Mouse (Mus musculus): ENCODE data around the gene Bend7. TPM values are rescaled to one million over a fixed set of nuclear protein-coding genes. Genes with fewer than 3 reads are reported as not detected.

Gene Bend7
- polyA plus RNA-seq, 1 experiment from 2014 or later, result 1.4 TPM

DNA sequence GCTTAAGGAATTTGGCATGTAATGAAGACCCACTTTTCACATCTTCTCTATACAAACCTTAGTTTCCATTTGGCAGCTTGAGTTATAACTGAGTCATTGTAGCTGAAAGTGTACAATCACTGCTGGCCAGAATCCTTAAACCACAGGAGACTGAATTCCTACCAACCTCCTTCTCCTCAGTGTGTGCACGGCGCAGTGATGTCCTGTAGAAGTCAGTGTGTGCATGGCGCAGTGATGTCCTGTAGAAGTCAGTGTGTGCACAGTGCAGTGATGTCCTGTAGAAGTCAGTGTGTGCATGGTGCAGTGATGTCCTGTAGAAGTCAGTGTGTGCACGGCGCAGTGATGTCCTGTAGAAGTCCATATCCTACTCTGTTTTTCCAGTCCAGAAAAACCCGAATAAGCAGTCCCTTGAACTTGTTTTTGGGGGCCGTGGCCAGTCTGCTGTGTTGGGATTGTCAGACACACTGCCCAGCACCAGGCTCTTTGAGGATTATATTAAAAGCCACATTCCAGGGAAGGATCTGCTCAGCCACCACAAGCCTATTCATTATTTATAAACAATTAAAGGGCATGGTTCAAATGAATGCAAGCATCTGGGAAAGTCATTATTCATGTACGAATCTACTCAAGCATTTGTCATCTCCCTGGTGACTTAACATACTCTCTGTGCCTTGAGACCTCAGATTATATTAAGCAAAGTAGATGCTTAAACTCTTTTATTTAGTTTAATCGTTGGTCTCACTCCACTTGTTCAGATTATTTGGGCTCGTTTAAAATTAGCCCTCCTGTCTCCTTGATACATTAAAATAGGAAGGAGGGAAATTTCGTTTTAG lies 65.4 kb downstream of the Bend7 start:
- Histone ChIP-seq H3K4me3 (replicated peaks) (no peak overlapping the region), H3K36me3 (replicated peaks) (no peaks in the 10 kb centered on the region), H3K9me3 (replicated peaks) (no peaks in the 10 kb centered on the region), H3K4me1 (replicated peaks) (no peaks in the 10 kb centered on the region), H3K4me2 (no peak overlapping the region), H3K9ac (no peak overlapping the region), H3K27me3 (no peaks in the 10 kb centered on the region), H3K27ac (replicated peaks) (no peak overlapping the region)
- ATAC-seq (ENCODE audit: insufficient read depth), result no peak
- 66% methylated on average over 11 of the region's 11 CpGs for WGBS (ENCODE audit: insufficient replicate concordance)

DNA sequence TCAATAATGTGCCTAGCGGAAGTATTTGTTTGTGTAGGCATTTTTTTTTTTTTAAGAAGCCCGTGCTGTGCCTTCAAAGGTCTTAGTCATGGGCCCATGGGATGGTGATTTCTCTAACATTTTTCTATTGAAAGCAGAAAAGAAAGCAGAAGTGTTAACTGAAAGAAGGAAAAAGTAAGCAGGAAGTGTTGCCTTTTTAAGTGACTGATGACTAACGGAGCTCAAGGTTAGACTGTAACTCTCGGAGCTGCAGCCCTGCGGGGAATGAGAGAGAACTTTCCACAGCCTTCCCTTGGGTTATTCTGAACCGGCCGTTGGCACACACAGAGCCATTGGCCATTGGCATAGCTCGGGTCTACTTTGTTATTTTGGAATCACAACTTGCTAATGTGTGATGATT lies 66.4 kb downstream of the Bend7 start:
- WGBS (ENCODE audit: insufficient replicate concordance), result 39% methylated on average over 8 of the region's 8 CpGs

DNA sequence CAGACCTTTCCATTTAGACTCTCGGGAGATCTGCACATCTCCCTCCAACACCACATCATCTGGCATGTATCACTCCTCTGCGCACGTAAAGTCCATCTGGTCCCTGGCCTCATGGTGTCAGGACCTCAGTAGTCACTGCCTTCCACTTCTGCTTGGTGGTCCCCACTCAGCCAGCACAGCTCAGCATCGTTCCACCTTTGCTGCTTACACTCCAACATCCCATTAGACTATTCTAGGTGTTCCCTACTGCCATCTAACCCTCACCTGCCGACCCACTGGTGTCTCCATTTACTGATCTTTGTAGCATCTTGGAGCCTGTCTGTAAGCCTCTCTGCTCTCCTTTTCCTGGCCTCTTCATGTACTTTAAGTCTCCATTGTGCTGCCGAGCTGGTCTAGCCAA lies 67.4 kb downstream of the Bend7 start:
- Histone ChIP-seq H3K4me2 (no peak overlapping the region), H3K4me1 (replicated peaks) (no peaks in the 10 kb centered on the region), H3K9ac (no peak overlapping the region), H3K27ac (replicated peaks) (no peak overlapping the region), H3K27me3 (no peaks in the 10 kb centered on the region), H3K9me3 (replicated peaks) (no peaks in the 10 kb centered on the region), H3K36me3 (replicated peaks) (no peaks in the 10 kb centered on the region), H3K4me3 (replicated peaks) (no peak overlapping the region)
- 71% methylated on average over 6 of the region's 6 CpGs for WGBS (ENCODE audit: insufficient replicate concordance)
- no peak for ATAC-seq (ENCODE audit: insufficient read depth)

More for the DNA sequence above, 66.4 kb downstream of the Bend7 start:
- no peaks in the 10 kb centered on the region for H3K36me3 ChIP-seq (replicated peaks)
- no peak overlapping the region for H3K4me2 ChIP-seq
- no peak overlapping the region for H3K27ac ChIP-seq (replicated peaks)
- no peak overlapping the region for H3K9ac ChIP-seq
- no peak overlapping the region for H3K4me3 ChIP-seq (replicated peaks)
- H3K4me1 ChIP-seq (replicated peaks), result no peaks in the 10 kb centered on the region
- no peaks in the 10 kb centered on the region for H3K9me3 ChIP-seq (replicated peaks)
- ATAC-seq (ENCODE audit: insufficient read depth), result no peak
- no peaks in the 10 kb centered on the region for H3K27me3 ChIP-seq

DNA sequence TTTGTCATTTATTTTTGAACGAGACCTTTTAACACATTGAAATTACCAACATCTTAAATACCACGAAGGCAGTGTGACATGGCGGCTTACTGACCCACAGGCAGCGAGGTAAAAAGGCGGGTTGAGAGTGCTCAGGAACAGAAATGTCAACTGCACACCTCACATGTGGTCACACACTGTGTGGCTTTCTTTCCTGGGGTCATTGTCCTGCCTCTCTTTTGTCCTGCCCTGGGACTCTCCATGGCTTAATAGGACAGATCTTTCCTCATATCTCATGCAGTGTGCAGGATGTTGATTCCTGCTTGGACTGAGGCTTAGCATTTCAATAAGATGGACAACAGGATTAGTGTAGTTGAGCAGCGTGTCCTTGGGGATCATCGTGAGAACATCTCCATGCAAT lies 69.6 kb downstream of the Bend7 start:
- Histone ChIP-seq H3K4me1 (replicated peaks) (no peaks in the 10 kb centered on the region), H3K27me3 (no peaks in the 10 kb centered on the region), H3K36me3 (replicated peaks) (no peaks in the 10 kb centered on the region), H3K9me3 (replicated peaks) (no peaks in the 10 kb centered on the region), H3K9ac (no peak overlapping the region), H3K4me3 (replicated peaks) (no peak overlapping the region), H3K4me2 (no peak overlapping the region), H3K27ac (replicated peaks) (no peak overlapping the region)
- 65% methylated on average over 7 of the region's 7 CpGs for WGBS (ENCODE audit: insufficient replicate concordance)
- ATAC-seq (ENCODE audit: insufficient read depth), result no peak

DNA sequence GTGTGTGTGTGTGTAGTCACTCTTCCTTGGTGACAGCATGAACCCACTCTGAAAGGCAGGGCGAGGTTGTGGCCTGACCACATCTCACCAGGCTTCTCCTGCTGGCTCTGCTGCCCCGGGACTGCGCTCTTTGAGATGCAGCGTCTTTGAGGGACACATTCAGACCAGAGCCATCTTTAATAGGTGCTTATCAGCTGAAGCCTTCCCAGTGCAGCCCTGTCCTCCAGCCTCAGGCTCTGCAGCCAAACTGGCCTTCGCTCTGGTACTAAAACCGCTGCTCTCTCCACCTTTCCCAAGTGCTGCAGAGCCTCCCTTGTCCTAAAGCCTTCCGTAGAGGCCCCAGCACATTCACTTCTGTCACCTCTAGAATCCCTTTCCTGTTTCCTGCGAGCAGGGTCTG lies 74.0 kb downstream of the Bend7 start:
- Histone ChIP-seq H3K36me3 (replicated peaks) (no peaks in the 10 kb centered on the region), H3K27ac (replicated peaks) (no peak overlapping the region), H3K9me3 (replicated peaks) (no peaks in the 10 kb centered on the region), H3K4me2 (no peak overlapping the region), H3K27me3 (no peaks in the 10 kb centered on the region), H3K4me1 (replicated peaks) (no peaks in the 10 kb centered on the region), H3K9ac (no peak overlapping the region), H3K4me3 (replicated peaks) (no peak overlapping the region)
- ATAC-seq (ENCODE audit: insufficient read depth), result no peak
- 68% methylated on average over 8 of the region's 8 CpGs for WGBS (ENCODE audit: insufficient replicate concordance)

DNA sequence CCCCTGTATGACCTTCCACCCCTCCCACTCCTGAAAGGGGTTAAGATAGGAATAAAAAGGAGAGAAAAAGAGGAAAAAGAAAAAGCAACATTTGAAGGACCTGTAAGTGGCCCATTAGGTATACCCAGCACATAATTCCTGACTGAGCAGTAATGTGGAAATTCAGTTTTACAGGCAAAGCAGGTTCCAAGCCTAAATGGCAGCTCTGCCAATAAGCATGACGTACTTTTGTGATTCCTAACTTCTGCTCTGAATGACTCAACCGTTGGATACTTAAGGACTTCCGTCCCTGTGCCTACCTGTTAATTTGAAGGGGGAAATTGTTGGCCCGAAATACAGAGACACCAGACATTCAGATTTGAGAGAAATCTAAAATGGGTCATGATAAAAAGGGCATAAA lies 74.9 kb downstream of the Bend7 start:
- H3K4me2 ChIP-seq, result no peak overlapping the region
- no peak overlapping the region for H3K27ac ChIP-seq (replicated peaks)
- no peaks in the 10 kb centered on the region for H3K4me1 ChIP-seq (replicated peaks)
- 62% methylated on average over 4 of the region's 4 CpGs for WGBS (ENCODE audit: insufficient replicate concordance)
- H3K4me3 ChIP-seq (replicated peaks), result no peak overlapping the region
- no peak overlapping the region for H3K9ac ChIP-seq
- no peaks in the 10 kb centered on the region for H3K27me3 ChIP-seq
- ATAC-seq (ENCODE audit: insufficient read depth), result no peak
- no peaks in the 10 kb centered on the region for H3K36me3 ChIP-seq (replicated peaks)
- no peaks in the 10 kb centered on the region for H3K9me3 ChIP-seq (replicated peaks)

DNA sequence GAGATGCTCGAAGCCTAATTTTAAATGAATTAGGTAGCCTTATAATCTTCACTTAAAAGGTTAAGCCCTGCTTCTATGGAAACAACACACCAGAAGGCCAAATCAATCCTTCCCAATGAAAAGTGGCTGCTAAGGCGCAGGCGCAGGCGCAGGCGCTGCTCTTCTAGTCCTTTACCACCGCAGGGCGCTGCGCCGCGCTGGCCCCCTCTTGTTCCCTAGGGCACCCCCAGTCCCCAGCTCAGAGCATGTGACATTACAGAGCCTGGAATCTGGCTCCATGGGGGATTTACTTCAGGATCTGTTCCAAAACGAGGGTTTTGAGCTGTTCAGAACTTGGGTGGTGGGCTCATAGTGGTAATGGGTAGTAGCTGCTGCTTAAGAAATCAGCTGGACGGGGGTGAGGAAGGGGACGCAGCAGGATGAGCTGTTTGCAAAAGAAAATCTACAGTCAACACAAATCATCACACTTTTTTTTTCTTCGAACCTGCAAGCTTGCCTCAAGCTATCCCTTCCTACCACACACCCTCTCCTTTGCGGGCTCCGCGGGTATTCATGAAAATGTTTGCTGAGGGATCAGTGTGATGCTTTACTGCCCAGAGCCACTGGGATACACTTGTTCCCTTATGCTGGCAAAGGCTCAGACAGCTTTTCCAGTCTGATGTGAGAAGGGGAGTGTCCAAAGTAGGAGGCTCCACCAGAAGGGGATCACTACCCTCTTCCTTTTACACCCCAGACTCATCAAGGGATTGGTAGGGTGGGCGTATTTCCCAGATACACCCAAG lies 85.0 kb downstream of the Bend7 start:
- 52% methylated on average over 18 of the region's 18 CpGs for WGBS (ENCODE audit: insufficient replicate concordance)
- no peaks in the 10 kb centered on the region for H3K27me3 ChIP-seq
- no peak overlapping the region for H3K4me2 ChIP-seq
- H3K4me3 ChIP-seq (replicated peaks), result no peak overlapping the region
- H3K36me3 ChIP-seq (replicated peaks), result no peaks in the 10 kb centered on the region
- no peak overlapping the region for H3K27ac ChIP-seq (replicated peaks)
- no peak overlapping the region for H3K9ac ChIP-seq
- H3K4me1 ChIP-seq (replicated peaks), result no peaks in the 10 kb centered on the region
- no peak for ATAC-seq (ENCODE audit: insufficient read depth)
- H3K9me3 ChIP-seq (replicated peaks), result no peaks in the 10 kb centered on the region

DNA sequence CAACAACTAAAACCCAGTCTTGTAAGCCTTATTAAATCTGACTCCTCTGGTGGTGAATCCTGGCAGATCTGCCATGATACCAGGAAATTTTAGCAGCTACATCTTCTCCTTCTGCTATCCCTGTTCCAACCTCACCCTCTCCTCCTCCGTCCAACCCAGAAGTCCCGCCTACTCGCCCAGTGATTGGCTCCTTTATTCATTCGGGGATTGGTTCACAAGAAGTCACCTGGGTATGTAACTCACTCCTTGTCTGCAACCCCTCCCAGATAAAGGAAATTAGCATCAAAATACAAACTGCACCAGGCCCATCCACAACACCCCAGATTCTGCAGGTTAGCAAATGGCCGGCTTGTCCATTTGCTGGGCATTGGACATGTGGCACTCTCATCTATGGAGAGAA lies 98.7 kb downstream of the Bend7 start:
- Histone ChIP-seq H3K27me3 (no peaks in the 10 kb centered on the region), H3K4me2 (no peak overlapping the region), H3K4me3 (replicated peaks) (no peak overlapping the region), H3K9me3 (replicated peaks) (no peaks in the 10 kb centered on the region), H3K9ac (no peak overlapping the region), H3K4me1 (replicated peaks) (no peaks in the 10 kb centered on the region), H3K27ac (replicated peaks) (no peak overlapping the region), H3K36me3 (replicated peaks) (no peaks in the 10 kb centered on the region)
- 47% methylated on average over 5 of the region's 5 CpGs for WGBS (ENCODE audit: insufficient replicate concordance)
- no peak for ATAC-seq (ENCODE audit: insufficient read depth)

DNA sequence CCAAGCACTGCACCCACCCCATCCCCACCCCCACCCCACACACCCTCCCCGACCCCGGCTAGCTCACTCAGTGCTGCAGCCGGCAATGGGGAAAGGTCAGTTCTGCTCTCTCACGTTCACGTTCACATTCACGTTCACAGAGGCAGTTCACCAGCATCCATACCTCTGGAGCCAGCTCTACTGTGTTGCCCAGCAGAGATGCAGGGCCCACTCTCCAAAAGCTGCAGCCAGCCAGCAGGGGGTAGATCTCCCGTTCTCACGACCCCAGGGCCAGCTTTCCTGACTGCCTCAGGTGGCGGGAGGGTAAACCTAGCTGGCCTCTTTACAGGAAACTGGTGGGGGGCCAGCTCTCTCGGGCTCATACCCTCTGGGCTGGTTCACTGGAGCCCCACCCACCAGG lies 100.0 kb downstream of the Bend7 start:
- ATAC-seq (ENCODE audit: insufficient read depth), result no peak
- no peaks in the 10 kb centered on the region for H3K27me3 ChIP-seq
- WGBS (ENCODE audit: insufficient replicate concordance), result 2% methylated on average over 10 of the region's 10 CpGs
- no peak overlapping the region for H3K27ac ChIP-seq (replicated peaks)
- H3K36me3 ChIP-seq (replicated peaks), result no peaks in the 10 kb centered on the region
- H3K4me3 ChIP-seq (replicated peaks), result no peak overlapping the region
- H3K4me1 ChIP-seq (replicated peaks), result no peaks in the 10 kb centered on the region
- H3K9me3 ChIP-seq (replicated peaks), result no peaks in the 10 kb centered on the region
- no peak overlapping the region for H3K9ac ChIP-seq
- no peak overlapping the region for H3K4me2 ChIP-seq

DNA sequence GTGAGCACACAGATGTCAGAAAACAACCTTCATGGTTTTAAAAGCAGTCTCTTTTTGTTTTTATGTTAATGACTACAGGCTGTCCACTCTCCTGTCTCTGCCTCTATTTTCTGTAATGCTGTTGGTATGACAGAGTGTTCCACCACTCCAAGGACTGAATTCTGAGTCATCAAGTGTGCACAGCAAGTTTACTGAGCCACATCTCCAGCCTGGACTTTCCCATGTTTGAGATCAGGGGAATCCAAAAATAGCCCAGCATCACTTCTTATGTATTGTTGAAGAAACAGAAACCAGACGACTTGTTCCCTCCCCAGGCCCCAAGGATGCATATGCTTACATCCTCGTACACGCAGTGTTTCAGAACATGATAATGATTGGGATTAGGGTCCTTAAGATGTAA lies 102.6 kb downstream of the Bend7 start:
- Histone ChIP-seq H3K4me3 (replicated peaks) (no peak overlapping the region), H3K9ac (no peak overlapping the region), H3K4me2 (no peak overlapping the region), H3K27ac (replicated peaks) (no peak overlapping the region), H3K4me1 (replicated peaks) (no peaks in the 10 kb centered on the region), H3K36me3 (replicated peaks) (no peaks in the 10 kb centered on the region), H3K27me3 (no peaks in the 10 kb centered on the region), H3K9me3 (replicated peaks) (no peaks in the 10 kb centered on the region)
- WGBS (ENCODE audit: insufficient replicate concordance), result 63% methylated on average over 3 of the region's 3 CpGs
- no peak for ATAC-seq (ENCODE audit: insufficient read depth)

DNA sequence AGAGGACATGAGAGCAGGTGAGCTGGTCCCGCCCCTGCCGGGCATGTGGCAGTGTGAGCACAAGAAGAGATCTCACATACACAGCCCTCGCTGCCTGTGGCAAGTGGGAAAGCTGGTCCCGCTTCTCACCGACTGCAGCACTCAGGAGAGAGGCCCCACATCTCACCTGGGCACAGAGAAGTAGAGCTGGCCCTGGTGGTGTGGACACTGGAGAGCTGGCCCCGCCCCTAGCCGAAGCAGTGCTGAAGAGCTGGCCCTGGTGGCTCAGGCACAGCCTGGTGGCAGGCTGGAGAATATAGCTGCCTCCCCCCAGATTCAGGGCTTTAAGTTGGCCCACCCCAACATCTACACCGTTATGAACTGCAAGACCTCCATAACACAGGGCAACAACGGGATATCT lies 106.4 kb downstream of the Bend7 start:
- ATAC-seq (ENCODE audit: insufficient read depth), result no peak
- Histone ChIP-seq H3K4me3 (replicated peaks) (no peak overlapping the region), H3K27me3 (no peaks in the 10 kb centered on the region), H3K4me2 (no peak overlapping the region), H3K9ac (no peak overlapping the region), H3K4me1 (replicated peaks) (no peaks in the 10 kb centered on the region), H3K9me3 (replicated peaks) (no peaks in the 10 kb centered on the region), H3K36me3 (replicated peaks) (no peaks in the 10 kb centered on the region), H3K27ac (replicated peaks) (no peak overlapping the region)
- WGBS (ENCODE audit: insufficient replicate concordance), result 51% methylated on average over 9 of the region's 9 CpGs
